Mouse (Mus musculus) heart, postnatal 14 days (tissue): Measurements from ENCODE around the gene Uqcr11. TPM values are rescaled to one million over a fixed set of nuclear protein-coding genes. Genes with fewer than 3 reads are reported as not detected.

Source experiments
- DNase-seq, 2 experiments: peaks; one replicate each; pipeline ENCODE4 v3.0.0; 2021 to 2022
- intact Hi-C: fragments of 180-260 bp; cut with DNase I; formaldehyde crosslinking; loops from one replicate; pipeline ENCODE4 v1.15.1; 2025
- total RNA-seq, 2 experiments: library from RNA; stranded (reverse); gene quantifications; 2 replicates each; pipeline ENCODE4 v1.2.3; 2021

Uqcr11 gene
- total RNA-seq, 2 experiments from 2014 or later: 1,852 to 1,908 TPM

DNA sequence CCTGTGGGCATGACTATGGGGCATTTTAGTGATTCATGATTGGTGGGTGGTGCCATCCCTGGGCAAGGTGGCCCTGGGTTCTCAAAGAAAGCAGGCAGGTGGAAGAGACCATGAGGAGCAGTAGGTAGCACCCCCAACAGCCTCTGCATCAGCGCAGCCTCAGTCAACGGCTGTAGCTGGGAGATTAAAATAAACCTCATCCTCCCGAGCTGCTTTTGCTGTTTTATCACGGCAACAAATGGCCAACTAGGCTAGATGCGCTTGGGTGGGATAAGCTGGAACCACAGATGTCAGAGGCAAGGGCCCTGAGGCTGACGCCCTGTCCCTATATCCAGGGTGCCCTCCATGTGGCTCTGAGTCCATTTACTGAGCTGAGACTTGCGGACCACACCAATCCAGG, 21.9 kb downstream of the Uqcr11 start:
- no peak for DNase-seq
- intact Hi-C loops: no loop called here

DNA sequence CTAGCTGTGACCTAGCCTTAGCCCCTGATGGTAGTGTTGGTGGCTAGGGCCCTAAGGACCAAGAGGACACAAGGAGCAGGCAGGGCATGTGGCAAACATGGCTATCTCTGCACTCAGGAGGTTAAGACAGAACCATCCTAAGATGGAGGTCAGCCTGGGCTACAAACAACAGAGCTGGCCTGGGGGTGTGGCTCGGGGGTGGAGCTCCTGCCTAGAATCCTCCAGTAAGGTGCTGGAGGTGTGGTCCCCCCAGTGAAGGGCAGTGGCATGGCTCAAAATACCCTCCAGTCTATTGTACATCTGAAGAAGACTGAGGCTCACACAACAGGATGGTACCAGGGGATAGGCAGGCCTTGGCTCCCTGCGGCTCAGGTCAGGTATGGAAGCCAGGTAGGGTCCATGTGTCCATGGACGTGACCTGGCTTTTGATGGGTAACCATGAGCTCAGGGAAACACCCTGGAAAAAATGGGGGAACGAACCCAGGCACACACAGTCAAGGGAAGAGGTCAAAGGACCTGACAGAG, 22.5 kb downstream of the Uqcr11 start:
- intact Hi-C loops: no loop called here
- no peak for DNase-seq

GRCm38 (mm10) chr10:80383431-80383830, 23.2 kb downstream of the Uqcr11 start:
- DNase-seq: no peak
- intact Hi-C loops: no loop called here

GRCm38 (mm10) chr10:80382641-80383365, 23.8 kb downstream of the Uqcr11 start:
- intact Hi-C loops: no loop called here
- no peak for DNase-seq

- DNase-seq: peak in 1 of 2 experiments; percentile 45
- intact Hi-C loops: loop anchor here (2.0 to 10.0 kb wide), 4 partner anchors 67 to 177 kb away; partner anchors contain the start of gene Apc2
Observed at GRCm38 (mm10) chr10:80377716-80378115, 28.9 kb downstream of the Uqcr11 start.

- peak; percentile 92 to 97 for DNase-seq
- intact Hi-C loops: loop anchor here (2.0 to 10.0 kb wide), 4 partner anchors 69 to 179 kb away; partner anchors contain the start of gene Apc2
Observed at GRCm38 (mm10) chr10:80376160-80376559, 30.5 kb downstream of the Uqcr11 start.

DNA sequence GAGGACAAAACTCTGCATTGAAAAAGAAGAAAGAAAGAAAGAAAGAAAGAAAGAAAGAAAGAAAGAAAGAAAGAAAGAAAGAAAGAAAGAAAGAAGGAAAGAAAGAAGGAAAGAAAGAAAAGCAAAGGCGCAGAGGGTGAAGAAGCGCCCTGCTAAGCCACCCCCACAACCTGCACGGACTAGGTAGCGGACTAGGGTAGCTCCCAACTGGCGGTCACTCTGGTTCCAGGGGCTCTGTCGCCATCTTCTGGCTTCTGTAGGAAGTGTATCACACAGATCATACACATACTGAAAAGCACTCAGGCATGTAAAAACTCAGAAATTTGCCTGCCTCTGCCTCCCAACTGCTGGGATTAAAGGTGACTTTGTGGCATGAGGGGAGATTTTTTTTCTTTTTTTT, 32.6 kb downstream of the Uqcr11 start:
- intact Hi-C loops: loop anchor here (1.0 to 10.0 kb wide), 3 partner anchors 24 to 181 kb away; no protein-coding TSS in a partner anchor
- DNase-seq: peak; percentile 68 to 85

GRCm38 (mm10) chr10:80372706-80373105, 33.9 kb downstream of the Uqcr11 start:
- intact Hi-C loops: loop anchor here (10.0 kb wide), 1 partner anchor 182 kb away; no protein-coding TSS in a partner anchor
- DNase-seq: no peak

DNA sequence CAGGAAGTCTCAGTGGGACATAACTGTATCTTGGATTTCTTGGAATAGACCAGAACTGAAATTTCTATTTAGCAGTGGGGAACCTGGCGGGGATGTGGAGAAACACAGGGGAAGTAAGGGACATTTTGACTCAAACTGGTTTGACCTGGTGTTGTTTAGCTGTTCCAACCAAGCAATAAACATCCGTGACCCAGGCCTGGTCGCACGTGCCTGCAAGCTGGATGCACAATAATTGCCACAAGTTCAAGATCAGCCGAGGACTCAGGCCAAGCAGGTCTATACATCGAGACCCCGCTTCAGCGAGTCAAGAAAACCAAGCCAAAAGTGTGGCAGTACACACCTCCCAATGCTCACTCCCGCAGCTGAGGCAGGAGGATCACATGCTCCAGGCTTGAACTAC, 34.6 kb downstream of the Uqcr11 start:
- intact Hi-C loops: loop anchor here (10.0 kb wide), 1 partner anchor 183 kb away; no protein-coding TSS in a partner anchor
- no peak for DNase-seq

DNA sequence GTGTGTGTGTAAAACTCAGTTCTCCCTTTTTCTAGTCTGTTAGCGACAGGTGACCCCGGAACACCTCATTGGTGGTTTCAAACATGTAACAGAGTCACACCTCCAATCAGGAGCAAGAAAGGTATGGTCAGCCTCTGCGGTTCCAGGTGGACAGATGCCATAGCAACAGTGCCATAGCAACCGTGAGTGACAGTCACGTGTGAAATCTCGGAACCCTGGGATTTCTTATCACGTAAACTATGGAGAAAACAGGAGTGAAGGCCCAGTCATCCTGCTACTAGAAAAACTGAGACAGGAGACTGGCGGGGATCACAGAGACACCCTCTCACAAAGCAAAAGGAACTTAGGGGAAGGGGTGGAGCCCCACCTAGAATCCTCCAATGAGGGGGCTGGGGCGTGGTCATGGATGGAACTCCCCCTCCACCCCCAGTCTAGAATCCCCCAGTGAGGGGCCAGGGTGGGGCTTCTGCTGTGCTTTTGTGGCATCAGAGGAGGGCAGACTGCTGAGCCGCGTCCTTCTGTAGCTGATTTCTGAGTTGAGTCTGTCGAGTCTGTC, 35.1 kb downstream of the Uqcr11 start:
- intact Hi-C loops: loop anchor here (10.0 kb wide), 1 partner anchor 183 kb away; no protein-coding TSS in a partner anchor
- DNase-seq: peak in 1 of 2 experiments; percentile 35

GRCm38 (mm10) chr10:80369995-80370747, 36.5 kb downstream of the Uqcr11 start:
- no peak for DNase-seq
- intact Hi-C loops: loop anchor here (10.0 kb wide), 1 partner anchor 185 kb away; no protein-coding TSS in a partner anchor

GRCm38 (mm10) chr10:80368392-80368791, 38.2 kb downstream of the Uqcr11 start:
- intact Hi-C loops: no loop called here
- DNase-seq: no peak

DNA sequence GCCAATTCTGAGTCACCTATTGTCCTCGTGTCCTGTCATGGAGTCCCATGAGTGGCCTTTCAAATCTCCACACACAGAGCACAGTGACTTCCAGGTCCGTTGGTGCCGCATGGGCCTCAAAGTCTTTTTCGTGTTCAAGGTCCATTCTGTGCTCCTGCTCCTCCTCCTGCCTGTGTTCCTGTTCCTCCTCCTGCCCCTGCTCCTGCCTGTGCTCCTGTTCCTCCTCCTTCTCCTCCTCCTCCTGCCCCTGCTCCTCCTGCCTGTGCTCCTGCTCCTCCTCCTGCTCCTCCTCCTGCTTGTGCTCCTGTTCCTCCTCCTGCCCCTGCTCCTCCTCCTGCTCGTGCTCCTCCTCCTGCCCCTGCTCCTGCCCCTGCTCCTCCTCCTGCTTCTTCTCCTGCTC, 38.7 kb downstream of the Uqcr11 start:
- no peak for DNase-seq
- intact Hi-C loops: no loop called here

- intact Hi-C loops: no loop called here
- no peak for DNase-seq
Observed at GRCm38 (mm10) chr10:80365736-80366135, 40.9 kb downstream of the Uqcr11 start.

DNA sequence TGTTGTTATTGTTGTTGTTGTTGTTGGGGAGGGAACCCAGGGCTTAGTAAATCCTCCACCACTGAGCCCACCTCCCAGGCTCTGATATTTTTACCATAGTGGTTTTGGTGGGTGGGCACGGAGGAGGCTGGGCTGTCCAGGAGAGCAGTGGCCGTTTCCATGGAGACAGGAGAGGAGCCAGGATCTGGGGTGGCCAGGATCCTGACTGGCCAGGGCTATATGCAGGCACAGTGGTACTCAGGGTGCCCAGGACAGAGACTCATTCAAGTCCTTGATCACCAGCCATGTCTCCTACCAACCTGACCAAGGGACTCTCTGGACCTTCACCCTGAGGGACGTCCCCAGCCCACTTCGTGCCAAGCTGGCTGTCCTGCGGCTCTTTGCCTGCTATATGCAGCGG, 42.9 kb downstream of the Uqcr11 start:
- DNase-seq: no peak
- intact Hi-C loops: no loop called here

- intact Hi-C loops: no loop called here
- DNase-seq: peak in 1 of 2 experiments; percentile 49
Observed at GRCm38 (mm10) chr10:80357994-80358639, 48.5 kb downstream of the Uqcr11 start.

GRCm38 (mm10) chr10:80357336-80357735, 49.3 kb downstream of the Uqcr11 start:
- intact Hi-C loops: no loop called here
- no peak for DNase-seq

DNA sequence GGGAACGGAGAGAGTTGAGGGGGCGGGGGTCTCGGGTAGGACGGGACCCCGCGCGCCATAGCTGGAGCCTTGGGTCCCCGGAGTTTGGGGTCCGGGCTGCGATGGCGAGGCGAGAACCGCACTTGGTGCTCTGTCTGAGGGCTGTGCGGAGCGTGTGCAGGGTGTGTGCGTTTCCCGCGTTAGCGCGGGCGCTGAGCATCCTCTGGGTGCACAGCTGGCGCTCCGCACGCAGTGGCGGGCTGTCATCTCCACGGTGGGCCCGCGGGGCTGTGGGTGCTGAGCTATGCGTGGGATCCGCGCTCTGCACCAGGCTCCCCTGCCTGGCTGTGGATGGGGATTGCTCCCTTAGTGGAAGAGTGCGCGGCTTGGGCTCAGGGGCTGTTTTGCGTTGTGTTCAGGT, 49.9 kb downstream of the Uqcr11 start:
- intact Hi-C loops: no loop called here
- DNase-seq: no peak

DNA sequence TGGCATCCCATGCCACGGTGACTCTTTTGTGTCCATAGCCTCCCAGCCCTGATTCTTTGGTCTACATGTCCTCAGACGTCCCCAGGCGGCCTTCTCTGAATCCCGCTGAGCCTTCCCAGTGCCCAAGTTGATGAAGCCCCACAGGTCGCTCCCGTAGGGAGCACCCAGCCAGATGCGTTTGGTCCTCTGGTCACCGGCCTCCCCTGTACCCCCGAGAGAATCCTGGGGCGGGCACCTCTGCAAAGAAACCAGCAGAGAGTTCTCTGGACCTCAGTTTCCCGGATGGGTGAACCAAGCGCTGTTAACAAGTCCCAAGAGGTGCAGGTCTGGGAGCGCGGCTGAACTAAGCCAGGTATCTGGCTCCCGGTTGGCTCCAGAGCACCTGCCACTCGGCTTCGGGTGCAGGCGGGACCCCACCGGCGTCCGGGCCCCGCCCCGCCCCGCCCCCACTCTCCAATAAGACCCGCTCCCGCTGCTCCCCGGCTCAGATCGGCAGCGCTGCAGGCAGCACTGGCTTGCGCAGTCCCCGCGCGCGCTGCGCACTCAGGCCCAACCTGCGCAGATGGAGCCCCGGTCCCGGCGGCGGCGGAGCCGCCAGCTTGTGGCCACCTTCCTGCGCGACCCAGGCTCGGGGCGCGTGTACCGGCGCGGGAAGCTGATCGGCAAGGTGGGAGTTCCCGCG, 50.5 kb downstream of the Uqcr11 start, which contains the start of gene Plk5:
Gene Plk5 (plus strand): TSS at position 459 of the 682 bp plus-strand sequence.
- DNase-seq: no peak

DNA sequence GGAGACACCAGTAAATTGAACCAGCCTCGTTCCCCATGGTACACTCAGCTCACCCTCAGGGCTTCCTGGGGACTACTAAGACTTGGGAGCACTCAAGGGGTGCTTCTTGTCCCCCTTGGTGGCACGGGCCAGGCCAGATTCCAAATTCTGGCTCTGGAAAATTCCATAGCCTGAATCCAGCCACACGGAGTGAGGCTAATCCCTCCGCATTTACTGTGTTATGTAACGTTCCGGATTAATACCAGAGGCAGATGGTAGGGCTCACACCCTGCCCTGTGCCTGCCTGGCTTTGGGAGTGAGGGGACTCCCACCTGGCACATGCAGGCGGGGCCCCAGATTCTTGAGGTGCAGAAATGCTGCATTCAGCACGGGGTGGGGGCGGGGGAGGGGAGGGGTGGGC, 51.2 kb downstream of the Uqcr11 start:
- intact Hi-C loops: no loop called here

More for the DNA sequence above, 50.5 kb downstream of the Uqcr11 start, which contains the start of gene Plk5:
- intact Hi-C loops: no loop called here

More for the DNA sequence above, 51.2 kb downstream of the Uqcr11 start:
- DNase-seq: no peak
